Mouse (Mus musculus): Measurements from ENCODE around the gene Supt20.

GRCm38 (mm10) chr3:54687245-54687644 lies 5.4 kb upstream of the Supt20 start:
- no peak for TF ChIP-seq POLR2A (IDR thresholded peaks at IDR 0.05; ENCODE audit: low read depth, low read length)
- TF ChIP-seq ELF1 (IDR thresholded peaks at IDR 0.05; ENCODE audit: low read depth, low read length), result no peak
- no peak for TF ChIP-seq GABPA (IDR thresholded peaks at IDR 0.05; ENCODE audit: insufficient replicate concordance, low read depth, low read length)
- no peak for TF ChIP-seq CTCF (conservative IDR thresholded peaks at IDR 0.05 in 1 of 2, IDR thresholded peaks at IDR 0.05 in 1 of 2; ENCODE audit: low read depth in 2 of 2, low read length in 2 of 2)
- no peak for TF ChIP-seq RCOR1 (conservative IDR thresholded peaks at IDR 0.05; ENCODE audit: low read depth, low read length)
- no peak for TF ChIP-seq CHD1 (IDR thresholded peaks at IDR 0.05; ENCODE audit: low read depth, low read length)
- TF ChIP-seq HCFC1 (IDR thresholded peaks at IDR 0.05; ENCODE audit: low read depth, low read length), result no peak
- no peak for TF ChIP-seq TBP (conservative IDR thresholded peaks at IDR 0.05; ENCODE audit: low read depth, low read length)
- TF ChIP-seq MXI1 (IDR thresholded peaks at IDR 0.05; ENCODE audit: low read depth, low read length), result no peak
- TF ChIP-seq USF1 (IDR thresholded peaks at IDR 0.05; ENCODE audit: low read depth, low read length), result no peak
- TF ChIP-seq IRF4 (IDR thresholded peaks at IDR 0.05; ENCODE audit: low read depth, low read length), result no peak
- TF ChIP-seq EP300 (IDR thresholded peaks at IDR 0.05; ENCODE audit: low read length), result no peak
- TF ChIP-seq JUN (IDR thresholded peaks at IDR 0.05; ENCODE audit: insufficient read depth, low read depth, low read length), result no peak
- TF ChIP-seq MAZ (IDR thresholded peaks at IDR 0.05; ENCODE audit: low read depth, low read length), result no peak
